Mouse (Mus musculus) neural tube, embryonic 12.5 days (tissue): ENCODE data around the gene Pex1. TPM values are rescaled to one million over a fixed set of nuclear protein-coding genes. Genes with fewer than 3 reads are reported as not detected.
A peak's percentile ranks its signal among the peaks of the same experiment; 100 is the strongest.
"Not testable (repeated sequence)": the region's sequence is repeated elsewhere in the genome, so short reads cannot be mapped to it uniquely, and the experiment has no call there.

Experiments used
- ATAC-seq: fragments of 200-750 bp; cut with Nextera tagmentation; 2 replicates; pipeline ENCODE4 v1.8.0; 2017; ENCODE audit warnings: low read depth, mild to moderate bottlenecking, moderate TSS enrichment, moderate library complexity; ENCODE audit not compliant: low FRiP score
- H3K27ac ChIP-seq: fragments of 300-500 bp; sonication (generic); 2 replicates; pipeline ENCODE4 v1.5.1; 2016
- H3K27me3 ChIP-seq: fragments of 300-500 bp; sonication (generic); replicated peaks from 2 replicates; pipeline ENCODE4 v1.6.1; 2016; ENCODE audit warnings: mild to moderate bottlenecking
- H3K36me3 ChIP-seq: fragments of 300-500 bp; sonication (generic); 2 replicates; pipeline ENCODE4 v1.6.1; 2016; ENCODE audit warnings: mild to moderate bottlenecking
- H3K4me1 ChIP-seq: fragments of 300-500 bp; sonication (generic); 2 replicates; pipeline ENCODE4 v1.6.1; 2016
- H3K4me2 ChIP-seq: fragments of 300-500 bp; sonication (generic); replicated peaks from 2 replicates; pipeline ENCODE4 v1.6.1; 2016; ENCODE audit warnings: mild to moderate bottlenecking
- H3K4me3 ChIP-seq: fragments of 300-500 bp; sonication (generic); 2 replicates; pipeline ENCODE4 v1.5.1; 2016
- H3K9ac ChIP-seq: fragments of 300-500 bp; sonication (generic); 2 replicates; pipeline ENCODE4 v1.6.1; 2016; ENCODE audit warnings: mild to moderate bottlenecking
- H3K9me3 ChIP-seq: fragments of 300-500 bp; sonication (generic); 2 replicates; pipeline ENCODE4 v1.6.1; 2016; ENCODE audit warnings: mild to moderate bottlenecking
- WGBS: fragments of 180-500 bp; shearing (Covaris S2); methylation state at CpG from one replicate; pipeline ENCODE4 v1.1.7; 2016; 5-methylcytosine and 5-hydroxymethylcytosine counted together
- polyA plus RNA-seq: library from polyadenylated mRNA; unstranded; fragments of >200 nt; fragmentation: Nextera tagmentation; extraction: Ambion mirVana; gene quantifications from 2 replicates; pipeline ENCODE4 v1.2.1, GENCODE M21; 2016

Gene Pex1
- polyA plus RNA-seq, 1 experiment from 2014 or later, result 20.6 TPM

DNA sequence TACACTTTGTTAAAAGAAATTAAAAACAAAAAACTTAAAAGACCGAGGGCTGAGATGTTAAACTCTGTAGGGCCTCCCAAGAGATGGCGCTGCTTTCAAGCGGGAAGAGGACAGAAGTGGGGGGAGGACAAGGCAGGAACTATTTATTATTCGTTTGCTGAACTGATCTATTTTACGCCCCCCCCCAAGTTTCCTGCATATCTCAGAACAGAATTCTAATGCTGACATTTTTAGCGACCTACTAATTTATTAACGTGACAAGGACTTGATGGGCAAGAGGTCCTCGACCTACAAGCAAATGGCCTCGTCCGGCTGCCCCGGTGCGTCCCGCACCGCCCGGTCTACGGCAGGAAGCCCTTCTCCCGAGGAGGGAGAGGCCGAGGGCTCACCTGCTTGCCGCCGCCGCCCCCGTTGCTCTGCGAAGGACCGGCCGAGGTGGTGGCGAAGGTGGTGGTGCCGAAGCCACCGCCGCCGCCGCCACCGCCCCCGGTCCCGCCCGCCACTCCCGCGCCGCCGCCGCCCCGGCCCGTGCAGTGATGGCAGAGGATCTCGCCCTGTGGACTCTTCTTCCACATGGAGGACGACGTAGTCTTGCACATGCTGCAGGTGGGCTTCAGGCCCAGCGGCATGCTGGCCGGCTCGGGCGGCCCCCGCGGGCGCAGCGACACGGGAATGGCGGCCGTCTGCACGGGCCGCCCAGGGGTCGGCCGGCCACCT lies 51.3 kb downstream of the Pex1 start:
- no peaks in the 10 kb centered on the region for H3K9me3 ChIP-seq
- peak overlapping the region; percentile 72 for H3K27ac ChIP-seq
- no peaks in the 10 kb centered on the region for H3K27me3 ChIP-seq
- peaks cover 9% of the 10 kb centered on the region for H3K4me1 ChIP-seq
- H3K36me3 ChIP-seq, result peaks cover 9% of the 10 kb centered on the region; the same call in 1 of the 2 replicates
- under 1% methylated on average over 58 of the region's 60 CpGs for WGBS
- H3K4me3 ChIP-seq, result peak overlapping the region; percentile 98
- H3K4me2 ChIP-seq, result peak overlapping the region; percentile 66
- peak; percentile 84 for ATAC-seq
- H3K9ac ChIP-seq, result peak overlapping the region; percentile 87

GRCm38 (mm10) chr5:3647708-3648121 lies 51.8 kb downstream of the Pex1 start:
- no peaks in the 10 kb centered on the region for H3K27me3 ChIP-seq
- H3K4me2 ChIP-seq, result peak overlapping the region; percentile 66
- 2% methylated on average over 41 of the region's 46 CpGs for WGBS
- peaks cover 9% of the 10 kb centered on the region for H3K4me1 ChIP-seq
- peaks cover 8% of the 10 kb centered on the region; the same call in 1 of the 2 replicates for H3K36me3 ChIP-seq
- peak overlapping the region; percentile 72 for H3K27ac ChIP-seq
- H3K9me3 ChIP-seq, result no peaks in the 10 kb centered on the region
- peak overlapping the region; percentile 87 for H3K9ac ChIP-seq
- peak overlapping the region; percentile 98 for H3K4me3 ChIP-seq
- peak; percentile 98 for ATAC-seq

DNA sequence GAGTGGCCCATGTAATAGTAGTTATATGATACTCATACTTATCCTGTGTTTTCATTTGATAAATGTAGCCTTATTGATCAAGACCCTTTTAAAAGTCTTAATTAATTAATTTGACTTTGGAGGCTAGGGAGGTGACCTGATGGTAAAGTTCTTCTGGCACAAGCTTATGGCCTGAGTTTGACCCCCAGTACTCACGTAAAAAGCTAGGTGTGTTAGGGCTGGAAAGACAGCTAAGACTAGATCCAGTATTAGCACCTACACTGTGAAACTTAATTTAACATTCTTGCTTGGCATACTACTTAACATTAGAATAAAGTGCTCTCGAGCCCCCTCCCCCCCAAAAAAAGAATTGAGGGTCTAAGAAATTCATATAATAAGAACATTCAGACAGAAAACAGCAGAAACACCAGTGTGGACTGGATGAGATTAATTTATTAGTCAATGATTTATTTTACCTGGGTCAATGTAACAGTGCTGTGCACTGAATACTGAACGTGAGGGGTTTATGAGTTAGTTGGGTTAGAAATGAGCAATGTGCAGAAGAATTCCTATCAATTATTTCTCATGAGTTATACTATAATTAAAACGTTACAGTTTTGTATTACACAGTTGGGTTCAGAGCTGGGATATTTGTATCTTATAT lies 52.5 kb downstream of the Pex1 start:
- H3K9ac ChIP-seq, result no peak overlapping the region
- 49% methylated on average over 4 of the region's 4 CpGs for WGBS
- H3K4me3 ChIP-seq, result no peak overlapping the region; the same call in 1 of the 2 replicates
- no peaks in the 10 kb centered on the region for H3K9me3 ChIP-seq
- H3K27me3 ChIP-seq, result no peaks in the 10 kb centered on the region
- H3K4me1 ChIP-seq, result peaks cover 9% of the 10 kb centered on the region
- peak overlapping the region; percentile 66 for H3K4me2 ChIP-seq
- H3K27ac ChIP-seq, result no peak overlapping the region
- peak; percentile 38 for ATAC-seq
- peaks cover 6% of the 10 kb centered on the region; the same call in 1 of the 2 replicates for H3K36me3 ChIP-seq

- no peak for ATAC-seq
- Histone ChIP-seq H3K4me2 (no peak overlapping the region), H3K27me3 (no peaks in the 10 kb centered on the region), H3K9ac (no peak overlapping the region), H3K9me3 (no peaks in the 10 kb centered on the region), H3K27ac (no peak overlapping the region), H3K4me1 (peaks cover 9% of the 10 kb centered on the region), H3K4me3 (no peak overlapping the region), H3K36me3 (peaks cover 4% of the 10 kb centered on the region; the same call in 1 of the 2 replicates)
- WGBS, result 77% methylated on average over 4 of the region's 4 CpGs
These were observed 53.0 kb downstream of the Pex1 start for GRCm38 (mm10) chr5:3648849-3649210.

DNA sequence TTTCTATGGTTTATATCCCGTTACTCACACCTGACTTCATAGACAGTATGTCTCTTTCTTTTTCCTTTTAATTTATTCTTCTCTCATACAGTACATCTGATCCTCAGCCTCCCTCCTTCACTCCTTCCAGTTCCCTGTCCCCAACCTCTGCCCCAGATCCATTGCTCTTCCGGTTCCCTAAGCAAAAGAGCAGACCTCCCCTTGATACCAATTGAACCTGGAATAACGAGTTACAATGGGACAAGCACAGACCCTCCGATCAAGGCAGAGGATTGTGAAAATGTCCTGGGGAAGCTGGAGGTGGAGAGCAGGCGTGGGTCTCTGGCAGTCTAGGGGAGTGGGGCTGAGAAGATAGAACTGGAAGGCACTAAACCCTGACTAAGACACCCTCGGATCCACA lies 55.0 kb downstream of the Pex1 start, which contains the start of gene Tmbim7:
Gene Tmbim7, plus strand, starts transcription at position 301 of the 400 bp plus-strand sequence.
- Histone ChIP-seq H3K4me3 (no peak within 1 kb of the TSS), H3K27me3 (no peaks in the 10 kb centered on the region), H3K4me1 (peaks cover 3% of the 10 kb centered on the region; the same call in 1 of the 2 replicates), H3K36me3 (no peaks in the 10 kb centered on the region), H3K9ac (no peak within 1 kb of the TSS), H3K27ac (no peak within 1 kb of the TSS), H3K4me2 (no peak within 1 kb of the TSS), H3K9me3 (no peaks in the 10 kb centered on the region)
- no peak for ATAC-seq
- WGBS, result 81% methylated on average over 6 of the region's 6 CpGs

DNA sequence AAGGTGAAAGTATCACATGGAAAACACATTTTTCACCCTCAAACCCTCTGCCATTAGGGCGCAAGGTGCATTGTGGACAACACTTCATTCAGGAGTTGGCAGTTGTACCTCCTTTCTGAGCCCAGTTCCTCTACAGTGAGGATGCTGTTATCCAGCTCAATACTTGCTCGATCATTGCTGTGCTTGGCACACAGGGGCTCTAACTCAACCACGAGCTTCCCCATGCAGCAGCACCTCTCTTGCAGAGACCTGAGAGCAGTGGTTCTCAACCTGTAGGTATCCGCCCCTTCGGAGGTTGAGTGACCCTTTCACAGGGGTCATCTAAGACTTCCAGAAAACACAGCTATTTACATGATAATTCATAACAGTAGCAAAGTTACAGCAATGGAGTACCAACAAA lies 55.8 kb downstream of the Pex1 start:
- H3K9me3 ChIP-seq, result no peaks in the 10 kb centered on the region
- no peaks in the 10 kb centered on the region for H3K27me3 ChIP-seq
- WGBS, result 93% methylated on average over 5 of the region's 5 CpGs
- no peak overlapping the region for H3K4me2 ChIP-seq
- no peak overlapping the region for H3K4me3 ChIP-seq
- no peak for ATAC-seq
- no peak overlapping the region for H3K9ac ChIP-seq
- no peak overlapping the region for H3K27ac ChIP-seq
- peaks cover 1% of the 10 kb centered on the region; the same call in 1 of the 2 replicates for H3K4me1 ChIP-seq
- H3K36me3 ChIP-seq, result no peaks in the 10 kb centered on the region

DNA sequence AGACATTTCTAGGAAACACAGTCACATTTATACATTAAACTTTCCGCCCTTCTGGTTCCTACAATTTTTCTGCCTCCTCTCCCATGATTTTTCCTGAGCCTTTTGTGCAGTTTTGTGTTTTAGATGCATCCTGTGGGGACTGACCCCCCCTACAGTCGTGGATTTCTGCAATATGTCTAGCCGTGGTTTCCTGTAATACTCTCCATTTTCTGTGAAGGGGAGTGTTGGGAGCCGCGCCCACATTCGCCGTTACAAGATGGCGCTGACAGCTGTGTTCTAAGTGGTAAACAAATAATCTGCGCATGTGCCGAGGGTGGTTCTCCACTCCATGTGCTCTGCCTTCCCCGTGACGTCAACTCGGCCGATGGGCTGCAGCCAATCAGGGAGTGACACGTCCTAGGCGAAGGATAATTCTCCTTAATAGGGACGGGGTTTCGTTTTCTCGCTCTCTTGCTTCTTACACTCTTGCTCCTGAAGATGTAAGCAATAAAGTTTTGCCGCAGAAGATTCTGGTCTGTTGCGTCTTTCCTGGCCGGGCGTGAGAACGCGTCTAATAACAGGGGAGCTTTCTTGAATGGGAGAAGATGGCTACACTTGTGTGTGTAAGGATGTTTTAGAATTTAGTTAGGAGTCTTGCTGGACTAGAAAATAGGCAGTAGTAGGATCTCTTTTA lies 57.2 kb downstream of the Pex1 start:
- H3K4me3 ChIP-seq, H3K27me3 ChIP-seq, ATAC-seq, H3K36me3 ChIP-seq, H3K27ac ChIP-seq, H3K9ac ChIP-seq, H3K4me2 ChIP-seq, H3K4me1 ChIP-seq, H3K9me3 ChIP-seq: not testable (repeated sequence)
- 95% methylated on average over 18 of the region's 25 CpGs for WGBS

DNA sequence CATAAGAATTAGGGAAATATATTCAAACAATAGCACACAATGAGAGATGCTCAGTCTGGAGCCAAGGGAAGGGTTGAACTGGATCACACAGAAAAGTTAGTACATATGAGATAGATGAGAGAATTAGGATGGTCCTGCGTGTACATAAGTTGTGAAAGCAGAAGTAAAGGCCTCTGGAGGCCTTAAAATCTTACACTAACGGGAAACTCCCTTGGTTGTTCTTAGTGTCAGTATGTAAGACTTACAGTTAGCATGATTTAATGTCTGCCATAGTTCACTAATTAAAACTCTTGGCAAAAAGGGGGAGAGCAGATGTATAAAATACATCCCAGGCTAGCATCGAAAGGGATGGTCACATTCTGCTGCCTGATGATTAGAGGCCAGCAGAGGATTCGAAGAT lies 57.9 kb downstream of the Pex1 start:
- H3K4me1 ChIP-seq, result no peaks in the 10 kb centered on the region
- H3K27me3 ChIP-seq, result no peaks in the 10 kb centered on the region
- no peaks in the 10 kb centered on the region for H3K9me3 ChIP-seq
- no peak overlapping the region for H3K4me3 ChIP-seq
- no peak for ATAC-seq
- 92% methylated on average over 4 of the region's 4 CpGs for WGBS
- no peak overlapping the region for H3K4me2 ChIP-seq
- H3K9ac ChIP-seq, result no peak overlapping the region
- no peaks in the 10 kb centered on the region for H3K36me3 ChIP-seq
- H3K27ac ChIP-seq, result no peak overlapping the region

DNA sequence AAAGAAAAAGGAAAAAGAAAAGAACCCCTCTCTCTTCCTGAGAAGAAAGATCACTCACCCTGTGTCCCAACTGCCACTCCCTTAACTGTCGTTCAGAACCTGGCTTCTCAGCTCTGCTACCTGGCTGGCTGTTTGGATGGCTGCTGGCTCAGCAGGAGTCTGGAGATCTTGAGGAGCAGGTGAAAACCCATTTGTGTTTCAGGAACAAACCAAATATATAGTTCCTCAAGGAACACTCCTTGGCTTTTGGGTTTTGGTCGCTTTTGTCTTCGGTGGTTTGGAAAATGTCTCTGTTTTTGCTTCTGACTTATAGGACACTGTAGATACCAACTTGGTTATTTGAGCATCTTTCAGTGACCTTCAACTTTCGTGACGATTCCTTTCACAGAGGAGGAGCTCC lies 61.2 kb downstream of the Pex1 start, which contains the start of gene Gatad1:
Gene Gatad1, minus strand, starts transcription at position 101 of the 400 bp plus-strand sequence.
- Histone ChIP-seq H3K9ac (no peak within 1 kb of the TSS), H3K4me2 (no peak within 1 kb of the TSS), H3K9me3 (no peaks in the 10 kb centered on the region), H3K36me3 (no peaks in the 10 kb centered on the region), H3K27me3 (no peaks in the 10 kb centered on the region), H3K27ac (no peak within 1 kb of the TSS), H3K4me3 (no peak within 1 kb of the TSS), H3K4me1 (no peaks in the 10 kb centered on the region)
- 76% methylated on average over 5 of the region's 5 CpGs for WGBS
- no peak for ATAC-seq

DNA sequence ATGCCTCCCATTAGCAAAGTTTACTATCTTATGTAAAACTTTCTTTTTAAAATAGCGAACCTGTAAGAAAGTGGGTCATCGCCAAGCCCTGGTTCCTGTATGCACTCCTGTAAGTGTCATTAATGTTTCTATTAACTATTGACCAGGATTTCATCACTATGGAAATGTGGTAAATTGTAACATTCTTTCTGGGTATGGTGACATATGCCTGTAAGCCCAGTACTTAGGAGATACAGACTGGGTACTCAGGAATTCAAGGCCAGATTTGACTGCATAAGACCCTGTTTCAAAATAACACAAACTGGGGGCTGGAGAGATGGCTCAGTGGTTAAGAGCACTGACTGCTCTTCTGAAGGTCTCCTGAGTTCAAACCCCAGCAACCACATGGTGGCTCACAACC lies 69.4 kb downstream of the Pex1 start:
- WGBS, result 88% methylated on average over 2 of the region's 2 CpGs
- H3K27me3 ChIP-seq, result no peaks in the 10 kb centered on the region
- H3K9me3 ChIP-seq, result no peaks in the 10 kb centered on the region
- no peaks in the 10 kb centered on the region for H3K4me1 ChIP-seq
- no peak overlapping the region for H3K9ac ChIP-seq
- ATAC-seq, result no peak
- H3K27ac ChIP-seq, result no peak overlapping the region
- no peak overlapping the region for H3K4me2 ChIP-seq
- H3K4me3 ChIP-seq, result no peak overlapping the region
- H3K36me3 ChIP-seq, result no peaks in the 10 kb centered on the region

DNA sequence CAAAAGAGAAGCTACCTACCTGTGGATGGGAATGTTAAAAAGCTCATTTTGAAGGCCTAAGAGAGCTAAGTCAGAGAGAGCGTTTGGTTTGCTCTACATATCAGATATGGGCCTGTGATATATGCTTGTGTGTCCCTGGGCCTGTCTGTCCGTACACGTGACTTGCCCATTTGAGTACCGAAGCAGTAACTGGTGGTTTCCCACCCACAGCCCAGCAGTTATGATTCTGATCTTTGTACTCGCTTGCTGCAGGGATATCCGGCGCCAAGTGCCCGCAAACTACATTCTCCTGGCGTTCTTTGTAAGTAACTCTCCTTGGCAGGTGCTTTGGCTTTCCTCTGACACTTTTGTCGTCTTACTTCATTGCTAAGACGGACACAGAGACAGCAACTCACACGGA lies 70.7 kb downstream of the Pex1 start:
- Histone ChIP-seq H3K4me1 (no peaks in the 10 kb centered on the region), H3K4me2 (no peak overlapping the region), H3K4me3 (no peak overlapping the region), H3K9ac (no peak overlapping the region), H3K27me3 (no peaks in the 10 kb centered on the region), H3K36me3 (no peaks in the 10 kb centered on the region), H3K27ac (no peak overlapping the region), H3K9me3 (no peaks in the 10 kb centered on the region)
- no peak for ATAC-seq
- WGBS, result 93% methylated on average over 12 of the region's 12 CpGs

- no peak overlapping the region for H3K4me3 ChIP-seq
- H3K36me3 ChIP-seq, result no peaks in the 10 kb centered on the region
- ATAC-seq, result no peak
- H3K4me2 ChIP-seq, result no peak overlapping the region
- H3K27ac ChIP-seq, result no peak overlapping the region
- H3K9ac ChIP-seq, result no peak overlapping the region
- H3K9me3 ChIP-seq, result no peaks in the 10 kb centered on the region
- H3K27me3 ChIP-seq, result no peaks in the 10 kb centered on the region
- 85% methylated on average over 6 of the region's 6 CpGs for WGBS
- no peaks in the 10 kb centered on the region for H3K4me1 ChIP-seq
These were observed 74.2 kb downstream of the Pex1 start for GRCm38 (mm10) chr5:3669938-3670554.
